Mouse (Mus musculus) heart, embryonic 13.5 days (tissue): ENCODE data around the gene Lpar4. TPM values are rescaled to one million over a fixed set of nuclear protein-coding genes. Genes with fewer than 3 reads are reported as not detected.

Experiments used
- ATAC-seq: fragments of 200-750 bp; cut with Nextera tagmentation; 2 replicates; pipeline ENCODE4 v1.8.0; 2017; ENCODE audit warnings: moderate TSS enrichment; ENCODE audit not compliant: insufficient number of reproducible peaks, low FRiP score, low TSS enrichment; ENCODE audit errors: extremely low read depth
- H3K27ac ChIP-seq: fragments of 300-500 bp; sonication (generic); replicated peaks from 2 replicates; pipeline ENCODE4 v1.5.1; 2015; ENCODE audit warnings: moderate library complexity, mild to moderate bottlenecking, inconsistent platforms
- H3K27me3 ChIP-seq: fragments of 300-500 bp; sonication (generic); replicated peaks from 2 replicates; pipeline ENCODE4 v1.6.1; 2015; ENCODE audit warnings: mild to moderate bottlenecking, inconsistent platforms
- H3K36me3 ChIP-seq: fragments of 300-500 bp; sonication (generic); 2 replicates; pipeline ENCODE4 v1.6.1; 2015; ENCODE audit warnings: mild to moderate bottlenecking, inconsistent platforms
- H3K4me1 ChIP-seq: fragments of 300-500 bp; sonication (generic); 2 replicates; pipeline ENCODE4 v1.6.1; 2015; ENCODE audit warnings: inconsistent platforms
- H3K4me2 ChIP-seq: fragments of 300-500 bp; sonication (generic); 2 replicates; pipeline ENCODE4 v1.6.1; 2015; ENCODE audit warnings: inconsistent platforms, mild to moderate bottlenecking, moderate library complexity
- H3K4me3 ChIP-seq: fragments of 300-500 bp; sonication (generic); 2 replicates; pipeline ENCODE4 v1.5.1; 2015; ENCODE audit warnings: moderate library complexity, mild to moderate bottlenecking, inconsistent platforms
- H3K9ac ChIP-seq: fragments of 300-500 bp; sonication (generic); 2 replicates; pipeline ENCODE4 v1.6.1; 2015; ENCODE audit warnings: inconsistent platforms, mild to moderate bottlenecking, moderate library complexity
- H3K9me3 ChIP-seq: fragments of 300-500 bp; sonication (generic); 2 replicates; pipeline ENCODE4 v1.6.1; 2016; ENCODE audit warnings: inconsistent platforms
- WGBS: fragments of 180-500 bp; shearing (Covaris S2); methylation state at CpG from one replicate; pipeline ENCODE4 v1.1.7; 2015; ENCODE audit warnings: mixed read lengths; 5-methylcytosine and 5-hydroxymethylcytosine counted together
- polyA plus RNA-seq: library from polyadenylated mRNA; unstranded; fragments of >200 nt; fragmentation: Nextera tagmentation; extraction: Ambion mirVana; gene quantifications from 2 replicates; pipeline ENCODE4 v1.2.1, GENCODE M21; 2015

The Lpar4 gene
- polyA plus RNA-seq, 1 experiment from 2014 or later: 8.3 TPM

DNA sequence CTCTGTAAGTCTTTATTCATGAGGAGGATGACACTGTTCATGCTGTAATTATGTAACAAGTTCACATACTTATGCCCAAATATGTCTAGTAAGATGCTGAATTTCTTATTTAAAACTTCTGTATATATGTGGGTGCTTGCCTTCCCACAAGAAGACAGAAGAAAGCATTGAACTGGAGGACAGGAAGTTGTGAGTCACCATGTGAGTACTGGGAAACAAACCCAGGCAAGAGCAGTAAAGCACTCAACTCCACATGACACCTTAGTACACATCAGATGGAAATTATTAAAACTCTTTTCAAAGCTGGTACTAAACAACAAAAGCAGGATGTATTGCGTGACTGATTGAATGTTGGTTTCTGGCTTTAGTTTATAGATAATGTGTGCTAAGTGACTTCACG is 41.8 kb downstream of the Lpar4 start:
- H3K9me3 ChIP-seq: no peaks in the 10 kb centered on the region
- H3K27ac ChIP-seq: no peak overlapping the region
- H3K4me2 ChIP-seq: no peak overlapping the region
- no peak overlapping the region for H3K4me3 ChIP-seq
- 0 out of 2 replicates have a peak, but pooled peaks cover 4% of the 10 kb centered on the region for H3K4me1 ChIP-seq
- no peaks in the 10 kb centered on the region for H3K27me3 ChIP-seq
- 43% methylated on average over 2 of the region's 2 CpGs for WGBS
- H3K36me3 ChIP-seq: no peaks in the 10 kb centered on the region
- ATAC-seq: no peak
- H3K9ac ChIP-seq: no peak overlapping the region

- 0 out of 2 replicates have a peak, but pooled peaks cover 4% of the 10 kb centered on the region for H3K4me1 ChIP-seq
- no peaks in the 10 kb centered on the region for H3K9me3 ChIP-seq
- no peak for ATAC-seq
- no peaks in the 10 kb centered on the region for H3K27me3 ChIP-seq
- H3K9ac ChIP-seq: no peak overlapping the region
- H3K4me2 ChIP-seq: no peak overlapping the region
- no peak overlapping the region for H3K4me3 ChIP-seq
- no peak overlapping the region for H3K27ac ChIP-seq
- WGBS: 47% methylated on average over 2 of the region's 2 CpGs
- no peaks in the 10 kb centered on the region for H3K36me3 ChIP-seq
Measured at GRCm38 (mm10) chrX:106964326-106964725, 43.9 kb downstream of the Lpar4 start.

Other genes starting within 250 kb of the Lpar4 start
- gene Rtl3, start 80.0 kb upstream of the Lpar4 start, polyA plus RNA-seq: 4.8 and 6.0 TPM in 2 replicates
- not detected in 2 replicates for gene P2ry10, start 167.9 kb downstream of the Lpar4 start, polyA plus RNA-seq
- 0.53 and 0.66 TPM in 2 replicates for gene P2ry10b, start 228.3 kb downstream of the Lpar4 start, polyA plus RNA-seq